Mouse (Mus musculus) intestine, embryonic 15.5 days (tissue): ENCODE measurements at regions not wholly inside any gene's neighbourhood (a gene's known extent, or its start where the extent isn't known, plus 50 kb on each side); places are given as distances from the start of the nearest gene placed in this dataset.

Source experiments
- ATAC-seq: fragments of 200-750 bp; cut with Nextera tagmentation; 2 replicates; pipeline ENCODE4 v1.8.0; 2017; ENCODE audit warnings: moderate TSS enrichment, moderate library complexity
- H3K27ac ChIP-seq: fragments of 300-500 bp; sonication (generic); 2 replicates; pipeline ENCODE4 v1.5.1; 2015; ENCODE audit warnings: mild to moderate bottlenecking, inconsistent platforms
- H3K27me3 ChIP-seq: fragments of 300-500 bp; sonication (generic); replicated peaks from 2 replicates; pipeline ENCODE4 v1.6.1; 2015; ENCODE audit warnings: inconsistent platforms
- H3K36me3 ChIP-seq: fragments of 300-500 bp; sonication (generic); 2 replicates; pipeline ENCODE4 v1.6.1; 2015; ENCODE audit warnings: inconsistent platforms
- H3K4me1 ChIP-seq: fragments of 300-500 bp; sonication (generic); replicated peaks from 2 replicates; pipeline ENCODE4 v1.6.1; 2015; ENCODE audit warnings: inconsistent platforms
- H3K4me2 ChIP-seq: fragments of 300-500 bp; sonication (generic); replicated peaks from 2 replicates; pipeline ENCODE4 v1.6.1; 2015; ENCODE audit warnings: mild to moderate bottlenecking, inconsistent platforms
- H3K4me3 ChIP-seq: fragments of 300-500 bp; sonication (generic); replicated peaks from 2 replicates; pipeline ENCODE4 v1.5.1; 2015; ENCODE audit warnings: inconsistent platforms
- H3K9ac ChIP-seq: fragments of 300-500 bp; sonication (generic); 2 replicates; pipeline ENCODE4 v1.6.1; 2015; ENCODE audit warnings: inconsistent platforms
- H3K9me3 ChIP-seq: fragments of 300-500 bp; sonication (generic); 2 replicates; pipeline ENCODE4 v1.6.1; 2016; ENCODE audit warnings: inconsistent platforms
- WGBS: fragments of 180-500 bp; shearing (Covaris S2); methylation state at CpG from one replicate; pipeline ENCODE4 v1.1.7; 2015; 5-methylcytosine and 5-hydroxymethylcytosine counted together

DNA sequence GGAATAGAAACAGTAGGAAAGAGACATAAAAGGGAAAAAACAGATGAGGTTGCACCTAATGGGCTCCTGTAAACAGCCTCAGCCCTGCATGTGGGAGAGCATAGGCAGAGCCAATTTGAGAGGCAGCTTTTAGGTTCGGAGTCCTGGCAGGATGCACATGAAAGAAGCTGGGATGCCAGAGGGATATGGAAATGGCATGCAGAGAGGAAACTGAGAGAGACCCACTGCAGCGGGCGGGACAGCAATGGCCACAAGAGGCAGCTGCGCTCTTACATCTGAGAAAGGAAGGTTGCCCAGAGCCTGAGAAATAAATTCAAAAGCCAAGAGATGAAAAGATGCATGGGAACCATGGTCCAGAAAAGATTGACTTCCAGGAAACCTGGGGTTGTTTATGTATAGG lies 340.5 kb upstream of the Kdm8 start:
- H3K9ac ChIP-seq = no peak overlapping the region
- 75% methylated on average over 4 of the region's 4 CpGs for whole genome bisulfite sequencing
- H3K36me3 ChIP-seq = no peaks in the 10 kb centered on the region
- H3K4me3 ChIP-seq = no peak overlapping the region
- H3K27ac ChIP-seq = no peak overlapping the region
- H3K4me1 ChIP-seq = no peaks in the 10 kb centered on the region
- no peaks in the 10 kb centered on the region for H3K27me3 ChIP-seq
- no peak overlapping the region for H3K4me2 ChIP-seq
- no peaks in the 10 kb centered on the region for H3K9me3 ChIP-seq
- no peak for ATAC-seq

DNA sequence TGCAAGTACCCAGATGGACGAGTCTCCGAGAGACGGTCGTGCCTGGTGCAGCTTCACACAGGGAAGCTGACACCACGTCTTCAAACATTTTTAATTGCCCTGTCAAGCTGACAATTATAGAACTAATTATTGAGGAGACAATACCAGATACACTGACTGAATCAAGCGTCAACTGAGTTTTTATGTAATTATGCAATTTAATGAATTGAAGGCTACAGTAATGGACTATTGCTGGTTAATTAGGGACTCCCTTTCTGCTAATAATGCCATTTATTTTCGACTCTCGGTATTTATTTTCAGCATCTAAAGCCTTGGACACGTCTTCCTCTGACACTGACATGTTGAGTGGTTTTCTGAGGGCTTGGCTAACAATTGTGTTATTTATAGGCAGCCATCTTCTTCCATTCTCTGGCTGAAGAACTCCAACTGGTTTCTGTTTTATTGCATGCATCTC lies 331.6 kb upstream of the Kdm8 start:
- ATAC-seq = no peak
- H3K9ac ChIP-seq = no peak overlapping the region
- H3K27ac ChIP-seq = no peak overlapping the region
- H3K9me3 ChIP-seq = no peaks in the 10 kb centered on the region
- 79% methylated on average over 9 of the region's 9 CpGs for WGBS
- no peaks in the 10 kb centered on the region for H3K36me3 ChIP-seq
- no peak overlapping the region for H3K4me2 ChIP-seq
- H3K4me3 ChIP-seq = no peak overlapping the region
- no peaks in the 10 kb centered on the region for H3K27me3 ChIP-seq
- H3K4me1 ChIP-seq = no peaks in the 10 kb centered on the region

DNA sequence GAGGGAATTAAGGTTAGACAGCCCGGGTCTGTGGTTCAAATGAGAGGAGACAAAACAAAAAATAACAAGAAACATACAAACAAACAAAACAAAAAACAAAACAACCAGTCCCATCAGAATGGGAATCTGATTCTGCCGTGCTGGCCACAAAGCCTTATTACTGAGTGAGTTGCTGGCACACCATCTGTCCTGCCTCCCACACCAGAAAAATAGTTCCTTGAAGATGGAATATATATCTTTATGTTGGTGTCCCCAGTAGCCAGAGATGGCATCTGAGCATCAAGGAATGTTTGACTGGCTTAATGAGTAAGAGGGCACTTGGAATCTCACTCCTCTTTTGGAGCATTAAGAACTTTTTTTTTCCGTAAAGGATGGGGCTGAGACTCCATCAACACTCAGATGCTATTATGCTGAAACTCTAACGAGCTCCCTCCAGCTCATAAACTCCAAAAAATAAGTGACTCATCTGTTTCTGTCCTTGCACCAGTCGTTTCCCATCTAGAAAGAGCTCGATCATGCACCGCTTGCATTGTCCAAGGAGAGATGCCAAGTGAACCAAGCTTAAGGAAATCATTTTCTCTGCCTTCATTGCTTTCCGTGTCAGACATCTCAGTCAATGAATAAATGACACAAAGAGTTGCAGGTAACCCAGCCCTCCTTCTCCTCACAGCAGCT lies 329.0 kb upstream of the Kdm8 start:
- no peaks in the 10 kb centered on the region for H3K4me1 ChIP-seq
- no peak overlapping the region for H3K4me2 ChIP-seq
- no peak overlapping the region for H3K9ac ChIP-seq
- ATAC-seq = no peak
- H3K9me3 ChIP-seq = no peaks in the 10 kb centered on the region
- H3K4me3 ChIP-seq = no peak overlapping the region
- 76% methylated on average over 8 of the region's 8 CpGs for WGBS
- H3K36me3 ChIP-seq = no peaks in the 10 kb centered on the region
- H3K27me3 ChIP-seq = no peaks in the 10 kb centered on the region
- no peak overlapping the region for H3K27ac ChIP-seq

DNA sequence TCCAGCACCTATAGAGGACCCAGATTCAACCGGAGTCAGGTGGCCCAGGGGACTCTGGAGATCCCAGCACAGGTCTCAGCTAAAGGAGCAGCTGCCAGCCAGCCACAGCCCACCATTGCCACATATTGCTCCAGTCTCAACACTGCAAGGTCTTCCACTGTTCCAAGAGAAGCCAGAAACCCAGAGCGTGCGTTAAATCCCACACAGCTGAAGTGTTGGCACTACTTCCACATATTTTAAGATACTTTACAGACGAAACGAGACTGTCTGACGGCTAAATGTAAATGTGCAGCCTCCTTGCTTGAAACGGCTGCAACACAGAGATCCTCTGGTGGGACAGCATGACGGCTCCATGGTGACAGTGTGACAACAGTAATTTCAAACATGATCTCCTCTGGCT lies 327.3 kb upstream of the Kdm8 start:
- Histone ChIP-seq H3K9ac (no peak overlapping the region), H3K27ac (no peak overlapping the region), H3K9me3 (no peaks in the 10 kb centered on the region), H3K4me3 (no peak overlapping the region), H3K27me3 (no peaks in the 10 kb centered on the region), H3K4me1 (no peaks in the 10 kb centered on the region), H3K4me2 (no peak overlapping the region), H3K36me3 (no peaks in the 10 kb centered on the region)
- WGBS = 70% methylated on average over 8 of the region's 8 CpGs
- no peak for ATAC-seq

DNA sequence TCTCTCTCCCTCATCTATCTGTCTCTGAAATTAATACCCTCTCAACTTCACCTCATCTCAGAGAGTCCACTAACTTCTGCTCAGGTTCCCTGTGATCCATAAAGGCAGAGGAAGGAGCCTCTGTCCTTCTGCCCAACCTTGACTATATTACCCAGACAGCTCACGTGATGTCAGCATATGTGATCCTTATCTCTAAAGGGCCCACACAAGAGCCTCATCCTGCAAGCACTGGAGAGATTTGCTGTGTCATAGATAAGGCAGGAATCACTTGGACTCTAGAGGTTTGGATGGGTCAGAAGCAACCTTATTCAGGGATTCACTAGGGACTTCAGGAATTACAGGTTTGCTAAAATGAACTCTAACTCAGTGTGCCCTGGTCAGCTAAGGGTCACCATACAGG lies 315.3 kb upstream of the Kdm8 start:
- Histone ChIP-seq H3K4me2 (no peak overlapping the region), H3K9ac (no peak overlapping the region), H3K27ac (no peak overlapping the region), H3K4me1 (no peaks in the 10 kb centered on the region), H3K9me3 (no peaks in the 10 kb centered on the region), H3K36me3 (no peaks in the 10 kb centered on the region), H3K4me3 (no peak overlapping the region), H3K27me3 (no peaks in the 10 kb centered on the region)
- WGBS = 37% methylated on average over 1 of the region's 1 CpGs
- ATAC-seq = peak; percentile 56

DNA sequence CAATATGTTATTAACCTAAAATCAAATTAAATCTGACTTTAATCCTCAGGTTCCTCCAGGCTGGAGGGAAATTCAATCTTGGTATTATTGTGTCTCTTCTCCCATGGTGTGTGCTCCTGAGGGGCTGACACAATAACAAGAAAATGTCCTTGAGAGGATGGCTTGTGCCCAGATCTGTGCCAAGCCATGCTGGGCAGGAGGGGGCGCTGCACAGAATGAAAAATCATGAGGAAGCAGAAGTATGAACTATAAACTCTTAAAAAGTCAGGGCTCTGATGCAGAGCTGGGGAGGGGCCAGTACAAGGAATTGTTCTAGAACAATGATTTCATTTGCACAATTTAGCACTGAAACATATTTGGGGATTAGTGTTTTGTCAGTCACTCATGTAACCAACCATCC lies 312.5 kb upstream of the Kdm8 start:
- H3K36me3 ChIP-seq = no peaks in the 10 kb centered on the region
- H3K4me1 ChIP-seq = no peaks in the 10 kb centered on the region
- no peak overlapping the region for H3K27ac ChIP-seq
- no peak for ATAC-seq
- no peaks in the 10 kb centered on the region for H3K27me3 ChIP-seq
- H3K9me3 ChIP-seq = no peaks in the 10 kb centered on the region
- WGBS = 57% methylated on average over 1 of the region's 1 CpGs
- H3K9ac ChIP-seq = no peak overlapping the region
- no peak overlapping the region for H3K4me2 ChIP-seq
- H3K4me3 ChIP-seq = no peak overlapping the region

DNA sequence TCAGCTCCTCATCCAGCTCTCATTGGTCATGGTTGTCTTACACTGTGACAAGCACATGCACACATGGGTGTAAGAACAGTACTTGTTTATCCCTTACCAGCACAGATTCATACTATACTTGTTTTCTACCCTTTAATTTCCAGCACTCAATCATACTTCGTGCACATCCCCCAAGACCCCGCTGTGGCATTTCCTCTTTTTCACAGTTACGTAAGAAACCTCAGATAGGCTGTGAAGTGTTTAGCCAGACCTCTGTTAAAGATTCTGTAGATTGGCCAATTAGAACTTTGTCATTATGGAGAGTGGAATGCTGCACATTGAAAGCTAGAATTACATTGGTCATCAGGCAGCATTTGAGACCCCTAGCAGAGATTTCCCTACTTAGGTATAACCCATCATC lies 305.9 kb upstream of the Kdm8 start:
- Histone ChIP-seq H3K9me3 (no peaks in the 10 kb centered on the region), H3K27ac (no peak overlapping the region), H3K9ac (no peak overlapping the region), H3K27me3 (no peaks in the 10 kb centered on the region), H3K4me2 (no peak overlapping the region), H3K4me1 (no peaks in the 10 kb centered on the region), H3K36me3 (no peaks in the 10 kb centered on the region), H3K4me3 (no peak overlapping the region)
- no peak for ATAC-seq
- WGBS = 77% methylated on average over 3 of the region's 3 CpGs

DNA sequence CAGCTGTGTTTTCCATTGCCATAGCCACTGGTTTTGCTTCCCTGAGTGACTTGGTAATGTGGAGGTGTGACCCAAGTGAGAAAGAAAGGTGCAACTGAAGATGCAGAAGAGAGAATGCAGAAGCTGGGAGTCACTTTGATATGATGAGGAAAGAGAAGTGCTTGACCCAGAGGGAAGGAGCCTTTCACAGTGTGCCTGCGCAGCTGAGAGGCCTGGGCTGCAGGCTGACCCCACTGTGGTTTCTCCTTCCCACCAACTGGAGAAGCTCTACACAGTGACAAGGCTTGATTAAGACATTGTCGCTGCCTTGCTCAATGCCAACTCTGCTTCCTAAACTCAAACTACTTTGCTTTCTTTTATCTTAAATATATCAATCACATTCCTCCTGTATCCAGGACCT lies 305.3 kb upstream of the Kdm8 start:
- Histone ChIP-seq H3K27ac (no peak overlapping the region), H3K4me3 (no peak overlapping the region), H3K4me2 (no peak overlapping the region), H3K4me1 (no peaks in the 10 kb centered on the region), H3K9me3 (no peaks in the 10 kb centered on the region), H3K27me3 (no peaks in the 10 kb centered on the region), H3K9ac (no peak overlapping the region), H3K36me3 (no peaks in the 10 kb centered on the region)
- ATAC-seq = no peak
- WGBS = 78% methylated on average over 2 of the region's 2 CpGs

DNA sequence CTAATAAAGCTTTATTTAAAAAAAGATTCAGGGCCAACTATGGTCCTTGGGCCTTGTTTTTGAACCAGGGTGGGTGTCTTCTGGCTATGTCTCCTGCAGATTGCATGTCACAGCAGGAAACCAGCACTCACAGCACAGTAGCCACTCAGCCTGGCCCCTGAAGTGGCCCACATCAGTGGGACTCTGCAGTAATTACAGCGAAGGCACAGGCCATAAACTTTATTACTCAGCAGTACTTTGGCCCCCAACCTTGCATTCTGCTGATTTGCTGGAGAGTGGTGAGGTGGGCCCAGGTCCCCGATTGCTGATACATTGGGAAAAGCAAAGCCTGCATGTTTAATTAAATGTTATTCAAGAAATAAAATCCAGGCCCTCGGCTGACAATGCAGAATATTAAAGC lies 303.6 kb upstream of the Kdm8 start:
- no peak overlapping the region for H3K4me3 ChIP-seq
- WGBS = 45% methylated on average over 3 of the region's 3 CpGs
- no peaks in the 10 kb centered on the region for H3K4me1 ChIP-seq
- no peaks in the 10 kb centered on the region for H3K36me3 ChIP-seq
- H3K27ac ChIP-seq = no peak overlapping the region
- H3K9me3 ChIP-seq = no peaks in the 10 kb centered on the region
- no peak overlapping the region for H3K9ac ChIP-seq
- peak; percentile 95 for ATAC-seq
- no peaks in the 10 kb centered on the region for H3K27me3 ChIP-seq
- H3K4me2 ChIP-seq = no peak overlapping the region

DNA sequence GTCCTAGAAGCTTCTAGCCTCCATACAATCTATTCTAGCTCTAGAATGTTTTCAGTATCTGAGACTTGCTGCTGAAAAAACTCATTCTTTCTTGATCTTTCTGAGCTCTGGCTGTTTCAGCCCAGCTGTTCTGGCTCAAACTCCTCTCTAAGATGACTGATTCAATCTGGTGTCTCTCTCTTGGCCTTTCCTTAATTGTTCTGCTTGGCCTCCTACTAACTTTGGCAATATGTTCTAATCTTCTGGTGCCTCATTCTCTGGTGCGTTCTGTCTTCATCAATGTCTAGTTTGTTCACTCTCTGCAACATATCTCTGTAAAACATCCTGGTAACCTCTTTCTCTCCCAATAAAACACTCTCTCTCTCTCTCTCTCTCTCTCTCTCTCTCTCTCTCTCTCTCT lies 302.6 kb upstream of the Kdm8 start:
- Histone ChIP-seq H3K9ac (no peak overlapping the region), H3K27me3 (no peaks in the 10 kb centered on the region), H3K4me2 (no peak overlapping the region), H3K4me1 (no peaks in the 10 kb centered on the region), H3K27ac (no peak overlapping the region), H3K36me3 (no peaks in the 10 kb centered on the region), H3K4me3 (no peak overlapping the region), H3K9me3 (no peaks in the 10 kb centered on the region)
- ATAC-seq = no peak
- WGBS = 51% methylated on average over 1 of the region's 1 CpGs

DNA sequence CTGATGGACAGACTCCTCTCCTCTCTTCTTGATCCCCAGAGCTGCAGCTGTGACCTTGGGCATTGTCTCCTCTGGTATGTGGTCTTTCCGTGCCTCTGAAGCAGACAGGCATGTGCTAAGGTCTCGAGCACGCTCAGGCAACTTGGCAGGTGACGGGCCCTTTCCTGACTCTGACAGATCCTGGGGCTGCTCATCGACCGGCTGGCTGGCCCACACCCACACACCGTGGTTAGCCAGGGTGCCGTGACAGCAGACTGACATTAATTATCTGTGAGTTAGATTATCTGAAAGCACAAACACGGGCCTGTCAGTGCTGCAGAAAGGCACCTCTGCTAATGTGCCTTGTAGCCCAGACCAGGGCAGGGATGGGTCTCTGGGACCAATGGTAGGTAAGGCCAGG lies 298.5 kb upstream of the Kdm8 start:
- WGBS = 37% methylated on average over 9 of the region's 9 CpGs
- Histone ChIP-seq H3K9ac (no peak overlapping the region), H3K9me3 (no peaks in the 10 kb centered on the region), H3K27ac (no peak overlapping the region), H3K4me3 (no peak overlapping the region), H3K27me3 (no peaks in the 10 kb centered on the region), H3K4me1 (no peaks in the 10 kb centered on the region), H3K4me2 (no peak overlapping the region), H3K36me3 (no peaks in the 10 kb centered on the region)
- no peak for ATAC-seq

DNA sequence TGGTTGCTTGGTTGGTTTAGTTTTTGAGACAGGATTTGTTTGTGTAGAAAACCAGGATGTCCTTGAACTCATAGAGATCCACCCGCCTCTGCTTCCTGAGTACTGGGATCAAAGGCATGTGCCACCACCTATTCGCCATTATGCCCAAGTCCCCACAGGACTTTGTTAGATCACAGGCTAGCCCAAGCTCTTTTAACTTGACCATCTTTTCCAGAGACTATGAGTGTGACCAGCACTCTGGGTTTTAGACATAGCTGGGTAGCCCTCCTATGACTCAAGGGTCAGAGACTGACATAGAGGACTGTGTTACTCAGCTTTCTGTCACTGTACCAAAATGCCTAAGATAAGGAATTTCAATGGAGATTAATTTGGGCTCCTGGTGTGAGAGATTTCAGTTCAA lies 295.3 kb upstream of the Kdm8 start:
- H3K9me3 ChIP-seq = no peaks in the 10 kb centered on the region
- H3K4me3 ChIP-seq = no peak overlapping the region
- H3K36me3 ChIP-seq = no peaks in the 10 kb centered on the region
- WGBS = 89% methylated on average over 2 of the region's 2 CpGs
- H3K9ac ChIP-seq = no peak overlapping the region
- H3K27ac ChIP-seq = no peak overlapping the region
- no peak overlapping the region for H3K4me2 ChIP-seq
- no peak for ATAC-seq
- H3K27me3 ChIP-seq = no peaks in the 10 kb centered on the region
- H3K4me1 ChIP-seq = no peaks in the 10 kb centered on the region

DNA sequence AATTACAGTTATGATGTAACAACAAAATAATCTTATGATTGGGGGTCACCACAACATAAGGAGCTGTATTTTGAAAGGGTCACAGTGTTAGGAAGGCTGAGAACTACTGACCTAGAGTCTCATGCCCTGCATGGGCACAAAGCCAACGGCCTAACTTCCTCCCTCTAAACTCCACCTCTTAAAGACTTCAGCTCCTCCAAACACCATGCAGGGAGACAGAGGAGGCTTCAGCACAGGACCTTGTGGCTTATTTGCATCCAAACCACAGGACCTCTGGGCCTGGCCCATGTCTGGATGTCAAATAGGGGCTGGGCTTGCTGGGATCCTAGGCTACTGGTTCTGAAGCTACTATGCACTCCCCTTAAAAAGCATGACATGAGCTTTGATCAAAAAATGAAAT lies 294.7 kb upstream of the Kdm8 start:
- Histone ChIP-seq H3K4me1 (no peaks in the 10 kb centered on the region), H3K9me3 (no peaks in the 10 kb centered on the region), H3K36me3 (no peaks in the 10 kb centered on the region), H3K27me3 (no peaks in the 10 kb centered on the region), H3K27ac (no peak overlapping the region), H3K4me3 (no peak overlapping the region), H3K4me2 (no peak overlapping the region), H3K9ac (no peak overlapping the region)
- ATAC-seq = no peak
- WGBS = 45% methylated on average over 1 of the region's 1 CpGs
